Mouse (Mus musculus) right cerebral cortex, postnatal 4 days (tissue): ENCODE data around the gene Acot10.
"Not testable (repeated sequence)": the region's sequence is repeated elsewhere in the genome, so short reads cannot be mapped to it uniquely, and the experiment has no call there.

ENCODE experiments used
- DNase-seq: peaks from one replicate; pipeline ENCODE4 v3.0.0-alpha.2; 2022

The Acot10 gene

GRCm38 (mm10) chr15:20666650-20667049 lies at the start of gene Acot10:
Acot10 (minus strand) TSS chr15:20666750.
- no peak for DNase-seq

GRCm38 (mm10) chr15:20711859-20712258 lies 45.3 kb upstream of the Acot10 start:
- no peak for DNase-seq

- no peak for DNase-seq
Measured at GRCm38 (mm10) chr15:20696229-20696628, 29.7 kb upstream of the Acot10 start.

DNA sequence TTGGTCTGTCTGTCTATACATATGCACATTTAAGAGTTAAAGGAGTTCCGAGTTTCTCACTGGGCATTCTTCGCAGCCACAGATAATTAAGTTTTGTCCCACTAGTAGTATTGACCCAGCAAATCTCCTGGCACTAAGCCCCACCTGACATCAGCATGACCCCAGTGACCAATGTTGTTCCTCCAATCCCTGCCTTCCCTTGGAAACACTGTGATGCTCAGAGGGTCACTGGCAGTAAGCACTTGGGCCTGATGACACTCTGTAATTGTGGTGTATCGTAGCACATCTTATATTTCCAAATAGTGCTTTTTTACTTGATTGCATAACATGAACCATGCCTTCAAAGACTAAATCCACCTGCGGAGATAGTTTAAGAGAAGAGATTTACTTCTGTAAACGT lies 17.6 kb upstream of the Acot10 start:
- DNase-seq: no peak

DNA sequence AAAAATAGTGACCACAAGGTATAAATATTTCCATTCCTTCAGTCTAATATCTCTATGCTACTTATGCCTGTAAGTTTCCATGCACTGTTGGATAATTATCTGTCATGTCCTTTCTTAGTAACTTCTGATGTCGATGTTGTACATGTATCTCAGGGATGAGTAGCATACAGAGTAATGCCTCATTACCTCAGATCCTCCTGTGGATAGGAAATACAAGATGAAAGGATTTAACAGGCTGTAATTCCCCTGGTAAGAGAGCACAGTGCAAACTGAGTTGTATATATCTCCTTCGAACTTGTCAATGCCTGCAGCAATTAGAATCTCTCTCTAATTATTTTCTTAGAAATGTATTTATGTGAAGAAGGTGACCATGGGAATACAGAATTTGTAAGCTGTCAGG lies 16.2 kb upstream of the Acot10 start:
- DNase-seq: no peak

DNA sequence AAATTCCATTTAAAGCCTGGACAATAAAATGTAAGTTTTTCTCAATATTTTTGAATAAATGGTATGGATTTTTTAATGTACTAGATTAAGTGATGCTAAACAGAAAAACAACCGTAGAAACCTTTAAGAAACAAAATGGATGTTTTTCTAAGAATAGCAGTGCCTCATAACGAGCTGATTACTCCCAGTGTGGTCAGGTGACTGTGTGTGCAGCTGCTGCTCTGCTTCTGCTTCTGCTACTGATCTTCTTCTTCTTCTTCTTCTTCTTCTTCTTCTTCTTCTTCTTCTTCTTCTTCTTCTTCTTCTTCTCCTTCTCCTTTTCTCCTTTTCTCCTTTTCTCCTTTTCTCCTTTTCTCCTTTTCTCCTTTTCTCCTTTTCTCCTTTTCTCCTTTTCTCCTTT lies 3.0 kb upstream of the Acot10 start:
- not testable (repeated sequence) for DNase-seq

DNA sequence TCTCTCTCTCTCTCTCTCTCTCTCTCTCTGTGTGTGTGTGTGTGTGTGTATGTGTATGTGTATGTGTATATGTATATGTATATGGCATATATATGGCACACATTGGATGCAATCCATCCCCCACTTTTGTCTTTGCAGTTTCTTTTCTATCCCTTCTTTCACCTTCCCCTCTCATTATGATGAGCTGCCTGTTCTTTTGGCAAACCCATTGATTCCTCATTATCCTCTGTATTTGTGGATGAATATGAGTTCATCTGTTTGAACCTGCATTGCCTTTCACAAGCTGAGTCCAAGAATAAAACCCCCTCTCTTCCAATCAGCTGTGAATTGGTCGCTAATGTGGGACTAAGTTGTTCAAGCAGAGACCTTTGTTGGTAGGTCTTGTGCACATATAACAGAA lies 1.4 kb upstream of the Acot10 start:
- no peak for DNase-seq

- no peak for DNase-seq
Measured at GRCm38 (mm10) chr15:20667350-20667749, 800 bp upstream of the Acot10 start.

- DNase-seq: peak; percentile 32
Measured at GRCm38 (mm10) chr15:20660221-20660620, 6.3 kb downstream of the Acot10 start.

DNA sequence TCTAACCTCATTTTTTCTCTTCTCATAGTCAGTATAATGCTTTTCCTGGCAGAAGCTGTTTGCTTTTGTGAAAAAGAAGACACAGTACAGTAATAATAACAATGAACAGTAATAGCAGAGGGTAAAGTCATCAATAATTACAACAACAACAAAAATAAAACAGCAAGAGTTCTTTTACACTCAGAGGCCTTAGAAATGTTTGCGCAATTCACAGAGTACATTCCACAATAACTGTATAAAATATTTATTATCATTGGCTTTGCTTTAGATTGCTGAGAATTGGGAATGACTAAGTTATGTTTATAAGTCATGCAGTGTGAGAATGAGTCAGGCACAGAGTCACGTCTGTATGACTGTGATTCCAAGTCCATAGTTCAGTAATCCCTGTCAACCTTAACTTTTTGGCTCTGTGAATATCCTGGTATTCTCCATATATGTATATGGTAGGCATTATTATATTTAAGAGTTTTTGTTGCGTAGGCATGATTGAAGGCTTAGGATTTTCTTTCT lies 23.6 kb downstream of the Acot10 start:
- no peak for DNase-seq

- no peak for DNase-seq
Measured at GRCm38 (mm10) chr15:20639155-20639554, 27.4 kb downstream of the Acot10 start.

DNA sequence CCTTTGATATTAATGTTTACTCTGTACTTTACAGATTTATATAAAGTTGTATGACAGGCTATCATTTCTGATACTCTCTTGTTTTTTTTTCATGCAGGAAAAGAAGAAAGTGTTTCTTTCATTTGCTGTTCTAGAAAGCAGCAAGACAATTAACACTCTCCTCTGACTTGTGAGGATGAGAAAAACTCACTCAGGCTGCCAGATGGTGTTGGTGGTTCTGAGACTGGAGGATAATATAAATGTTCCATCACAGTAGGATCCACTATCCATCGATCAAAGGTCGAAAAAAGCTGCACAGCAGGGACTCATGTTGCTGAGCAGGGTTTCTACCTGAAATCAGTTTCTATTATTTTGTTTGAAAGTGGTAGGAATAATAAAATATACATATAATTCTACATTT lies 32.0 kb downstream of the Acot10 start:
- no peak for DNase-seq
